Mouse (Mus musculus): ENCODE data around the gene Prss38. TPM values are rescaled to one million over a fixed set of nuclear protein-coding genes. Genes with fewer than 3 reads are reported as not detected.

Prss38 gene
- polyA plus RNA-seq, 1 experiment from 2014 or later, result not detected

GRCm38 (mm10) chr11:59324777-59325176 is 50.7 kb downstream of the Prss38 start:
- WGBS, result 35% methylated on average over 5 of the region's 5 CpGs
- no peak for TF ChIP-seq CTCF (IDR thresholded peaks at IDR 0.05)
- TF ChIP-seq EP300 (IDR thresholded peaks at IDR 0.05), result no peak
- DNase-seq (ENCODE audit: low spot score) (peak; percentile 65), ATAC-seq (peak; percentile 72)
- H3K27me3 ChIP-seq (replicated peaks; ENCODE audit: insufficient read depth, low read length), result no peaks in the 10 kb centered on the region
- no peaks in the 10 kb centered on the region for H3K36me3 ChIP-seq (ENCODE audit: insufficient read depth, low read length)
- H3K9ac ChIP-seq (replicated peaks; ENCODE audit: low read depth), result no peak overlapping the region
- no peak overlapping the region for H3K27ac ChIP-seq (ENCODE audit: low read length)
- H3K4me1 ChIP-seq (ENCODE audit: insufficient read depth, low read depth, low read length), result no peaks in the 10 kb centered on the region
- H3K4me3 ChIP-seq (ENCODE audit: low read depth, low read length), result no peak overlapping the region
- no peaks in the 10 kb centered on the region for H3K9me3 ChIP-seq (ENCODE audit: low read length)
- H3K4me2 ChIP-seq (replicated peaks; ENCODE audit: low read depth, low read length), result no peak overlapping the region

DNA sequence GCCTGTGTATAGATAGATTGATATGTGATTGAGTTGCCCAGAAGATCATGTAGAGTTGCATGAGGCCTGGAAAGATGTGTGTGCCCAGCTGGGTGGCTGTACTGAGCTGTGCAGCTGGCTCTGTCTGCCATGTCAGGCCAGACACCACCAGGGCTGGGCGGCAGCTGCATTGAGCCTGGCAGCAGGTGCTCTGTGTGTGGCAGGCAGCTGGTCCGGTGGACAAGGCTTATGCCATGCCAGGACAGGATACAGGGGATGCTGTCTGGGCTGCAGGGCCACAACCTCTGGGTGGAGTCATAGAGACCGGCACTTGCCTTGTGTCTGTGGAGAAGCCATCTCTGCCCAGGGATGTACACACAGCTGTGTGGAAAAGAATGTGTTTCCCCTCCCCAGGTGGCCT is 52.5 kb downstream of the Prss38 start:
- TF ChIP-seq CTCF (IDR thresholded peaks at IDR 0.05), result no peak
- no peak for TF ChIP-seq EP300 (IDR thresholded peaks at IDR 0.05)
- WGBS, result 87% methylated on average over 3 of the region's 3 CpGs
- no peak for DNase-seq (ENCODE audit: low spot score)

More for the DNA sequence above, 52.5 kb downstream of the Prss38 start:
- no peaks in the 10 kb centered on the region for H3K36me3 ChIP-seq (ENCODE audit: insufficient read depth, low read length)
- H3K4me1 ChIP-seq (ENCODE audit: insufficient read depth, low read depth, low read length), result no peaks in the 10 kb centered on the region
- H3K9me3 ChIP-seq (ENCODE audit: low read length), result no peaks in the 10 kb centered on the region
- no peak overlapping the region for H3K4me3 ChIP-seq (ENCODE audit: low read depth, low read length)
- ATAC-seq, result no peak
- no peak overlapping the region for H3K27ac ChIP-seq (ENCODE audit: low read length)
- no peak overlapping the region for H3K9ac ChIP-seq (replicated peaks; ENCODE audit: low read depth)
- H3K27me3 ChIP-seq (replicated peaks; ENCODE audit: insufficient read depth, low read length), result no peaks in the 10 kb centered on the region
- H3K4me2 ChIP-seq (replicated peaks; ENCODE audit: low read depth, low read length), result no peak overlapping the region

Small RNAs within 50 kb of the gene (microRNA-seq; reads per million reads assigned to microRNA genes)
- gene Gm24756, result not detected

Other genes with a start within 250 kb of the Prss38 start
- gene Obscn, start 239.3 kb downstream of the Prss38 start, polyA plus RNA-seq (2015; fragmentation: Nextera tagmentation; extraction: Ambion mirVana), result 0.92 and 1.5 TPM in 2 replicates
- 3.1 and 3.9 TPM in 2 replicates for gene Iba57, start 211.9 kb downstream of the Prss38 start, polyA plus RNA-seq (2015; fragmentation: Nextera tagmentation; extraction: Ambion mirVana)
- 1.8 and 2.5 TPM in 2 replicates for gene Gjc2, start 192.4 kb downstream of the Prss38 start, polyA plus RNA-seq (2015; fragmentation: Nextera tagmentation; extraction: Ambion mirVana)
- 151 and 168 TPM in 2 replicates for gene Guk1, start 183.4 kb downstream of the Prss38 start, polyA plus RNA-seq (2015; fragmentation: Nextera tagmentation; extraction: Ambion mirVana)
- 60.0 and 74.0 TPM in 2 replicates for gene Mrpl55, start 173.2 kb downstream of the Prss38 start, polyA plus RNA-seq (2015; fragmentation: Nextera tagmentation; extraction: Ambion mirVana)
- gene 2310033P09Rik, start 167.3 kb downstream of the Prss38 start, polyA plus RNA-seq (2015; fragmentation: Nextera tagmentation; extraction: Ambion mirVana), result 32.9 and 34.8 TPM in 2 replicates
- gene Arf1, start 147.4 kb downstream of the Prss38 start, polyA plus RNA-seq (2015; fragmentation: Nextera tagmentation; extraction: Ambion mirVana), result 630 and 647 TPM in 2 replicates
- gene Wnt3a, start 84.9 kb downstream of the Prss38 start, polyA plus RNA-seq (2015; fragmentation: Nextera tagmentation; extraction: Ambion mirVana), result 12.6 and 18.9 TPM in 2 replicates
- 9.7 and 10.5 TPM in 2 replicates for gene Wnt9a, start 68.7 kb downstream of the Prss38 start, polyA plus RNA-seq (2015; fragmentation: Nextera tagmentation; extraction: Ambion mirVana)
- gene Jmjd4, start 74.4 kb upstream of the Prss38 start, polyA plus RNA-seq (2015; fragmentation: Nextera tagmentation; extraction: Ambion mirVana), result 5.5 and 5.7 TPM in 2 replicates
- gene Snap47, start 75.5 kb upstream of the Prss38 start, polyA plus RNA-seq (2015; fragmentation: Nextera tagmentation; extraction: Ambion mirVana), result 54.0 and 56.7 TPM in 2 replicates
- 7.3 and 7.4 TPM in 2 replicates for gene Zfp867, start 96.8 kb upstream of the Prss38 start, polyA plus RNA-seq (2015; fragmentation: Nextera tagmentation; extraction: Ambion mirVana)
- 13.1 and 13.3 TPM in 2 replicates for gene Zkscan17, start 151.1 kb upstream of the Prss38 start, polyA plus RNA-seq (2015; fragmentation: Nextera tagmentation; extraction: Ambion mirVana)
- 0.74 and 1.5 TPM in 2 replicates for gene Nlrp3, start 165.9 kb upstream of the Prss38 start, polyA plus RNA-seq (2015; fragmentation: Nextera tagmentation; extraction: Ambion mirVana)
- not detected in 2 replicates for gene Olfr222, start 200.6 kb upstream of the Prss38 start, polyA plus RNA-seq (2015; fragmentation: Nextera tagmentation; extraction: Ambion mirVana)
- not detected in 2 replicates for gene Olfr223, start 217.6 kb upstream of the Prss38 start, polyA plus RNA-seq (2015; fragmentation: Nextera tagmentation; extraction: Ambion mirVana)